Mouse (Mus musculus) forebrain, embryonic 13.5 days (tissue): ENCODE measurements around the gene Saysd1. TPM values are rescaled to one million over a fixed set of nuclear protein-coding genes. Genes with fewer than 3 reads are reported as not detected.
"Not testable (repeated sequence)": the region's sequence is repeated elsewhere in the genome, so short reads cannot be mapped to it uniquely, and the experiment has no call there.

Source experiments
- ATAC-seq: fragments of 200-750 bp; cut with Nextera tagmentation; 2 replicates; pipeline ENCODE4 v1.8.0; 2017
- H3K27ac ChIP-seq: fragments of 300-500 bp; sonication (generic); 2 replicates; pipeline ENCODE4 v1.5.1; 2015; ENCODE audit warnings: inconsistent platforms, mild to moderate bottlenecking, moderate library complexity
- H3K27me3 ChIP-seq: fragments of 300-500 bp; sonication (generic); 2 replicates; pipeline ENCODE4 v1.6.1; 2015; ENCODE audit warnings: mild to moderate bottlenecking, inconsistent platforms
- H3K36me3 ChIP-seq: fragments of 300-500 bp; sonication (generic); 2 replicates; pipeline ENCODE4 v1.6.1; 2015; ENCODE audit warnings: mild to moderate bottlenecking, inconsistent platforms; ENCODE audit not compliant: poor library complexity, severe bottlenecking
- H3K4me1 ChIP-seq: fragments of 300-500 bp; sonication (generic); 2 replicates; pipeline ENCODE4 v1.6.1; 2015; ENCODE audit warnings: inconsistent platforms
- H3K4me2 ChIP-seq: fragments of 300-500 bp; sonication (generic); 2 replicates; pipeline ENCODE4 v1.6.1; 2015; ENCODE audit warnings: inconsistent platforms, mild to moderate bottlenecking, moderate library complexity
- H3K4me3 ChIP-seq: fragments of 300-500 bp; sonication (generic); 2 replicates; pipeline ENCODE4 v1.5.1; 2015; ENCODE audit warnings: mild to moderate bottlenecking, inconsistent platforms
- H3K9ac ChIP-seq: fragments of 300-500 bp; sonication (generic); 2 replicates; pipeline ENCODE4 v1.6.1; 2015; ENCODE audit warnings: mild to moderate bottlenecking, inconsistent platforms
- H3K9me3 ChIP-seq: fragments of 300-500 bp; sonication (generic); replicated peaks from 2 replicates; pipeline ENCODE4 v1.6.1; 2016; ENCODE audit warnings: inconsistent platforms
- WGBS: fragments of 180-500 bp; shearing (Covaris S2); methylation state at CpG from one replicate; pipeline ENCODE4 v1.1.7; 2015; 5-methylcytosine and 5-hydroxymethylcytosine counted together
- polyA plus RNA-seq: library from polyadenylated mRNA; unstranded; fragments of >200 nt; fragmentation: Nextera tagmentation; extraction: Ambion mirVana; gene quantifications from 2 replicates; pipeline ENCODE4 v1.2.1, GENCODE M21; 2015

The Saysd1 gene
- polyA plus RNA-seq, 1 experiment from 2014 or later = 13.6 TPM

- H3K4me1 ChIP-seq = peaks cover 3% of the 10 kb centered on the region; the same call in 1 of the 2 replicates
- no peak overlapping the region for H3K27ac ChIP-seq
- H3K4me2 ChIP-seq = no peak overlapping the region
- no peak for ATAC-seq
- no peaks in the 10 kb centered on the region for H3K9me3 ChIP-seq
- no peaks in the 10 kb centered on the region for H3K36me3 ChIP-seq
- H3K9ac ChIP-seq = no peak overlapping the region
- H3K27me3 ChIP-seq = no peaks in the 10 kb centered on the region
- H3K4me3 ChIP-seq = no peak overlapping the region
These were observed 73.6 kb downstream of the Saysd1 start for GRCm38 (mm10) chr14:20064771-20065170.

- Histone ChIP-seq H3K36me3 (no peaks in the 10 kb centered on the region), H3K4me2 (no peak overlapping the region), H3K4me1 (peaks cover 17% of the 10 kb centered on the region), H3K27me3 (no peaks in the 10 kb centered on the region), H3K9ac (no peak overlapping the region), H3K27ac (peak overlapping the region; percentile 68), H3K4me3 (no peak overlapping the region), H3K9me3 (no peaks in the 10 kb centered on the region)
- peak; percentile 53 for ATAC-seq
- WGBS = 10% methylated on average over 2 of the region's 2 CpGs
These were observed 89.9 kb downstream of the Saysd1 start for GRCm38 (mm10) chr14:20048481-20048835.

- no peaks in the 10 kb centered on the region for H3K27me3 ChIP-seq
- H3K4me3 ChIP-seq = no peak overlapping the region
- no peaks in the 10 kb centered on the region for H3K9me3 ChIP-seq
- ATAC-seq = peak; percentile 97
- H3K4me2 ChIP-seq = no peak overlapping the region
- H3K27ac ChIP-seq = peak overlapping the region; percentile 68
- no peaks in the 10 kb centered on the region for H3K36me3 ChIP-seq
- H3K9ac ChIP-seq = 0 out of 2 replicates have a peak overlapping the region, but pooled peaks have one; percentile 18
- H3K4me1 ChIP-seq = peaks cover 17% of the 10 kb centered on the region
- 36% methylated on average over 3 of the region's 3 CpGs for WGBS
These were observed 90.4 kb downstream of the Saysd1 start for GRCm38 (mm10) chr14:20047814-20048480.

- 41% methylated on average over 2 of the region's 2 CpGs for WGBS
- no peaks in the 10 kb centered on the region for H3K36me3 ChIP-seq
- no peaks in the 10 kb centered on the region for H3K9me3 ChIP-seq
- no peak overlapping the region; the same call in 1 of the 2 replicates for H3K27ac ChIP-seq
- H3K27me3 ChIP-seq = no peaks in the 10 kb centered on the region
- no peak overlapping the region for H3K4me2 ChIP-seq
- H3K4me3 ChIP-seq = no peak overlapping the region
- no peak for ATAC-seq
- peaks cover 17% of the 10 kb centered on the region for H3K4me1 ChIP-seq
- H3K9ac ChIP-seq = no peak overlapping the region
These were observed 91.0 kb downstream of the Saysd1 start for GRCm38 (mm10) chr14:20047291-20047690.

GRCm38 (mm10) chr14:20044036-20044435, 94.3 kb downstream of the Saysd1 start:
- Histone ChIP-seq H3K4me3 (no peak overlapping the region), H3K27ac (no peak overlapping the region), H3K27me3 (no peaks in the 10 kb centered on the region), H3K4me2 (no peak overlapping the region), H3K9ac (no peak overlapping the region), H3K9me3 (no peaks in the 10 kb centered on the region), H3K4me1 (peaks cover 17% of the 10 kb centered on the region), H3K36me3 (no peaks in the 10 kb centered on the region)
- WGBS = 91% methylated on average over 1 of the region's 1 CpGs
- no peak for ATAC-seq

- WGBS = 84% methylated on average over 2 of the region's 2 CpGs
- Histone ChIP-seq H3K4me1 (no peaks in the 10 kb centered on the region), H3K27ac (no peak overlapping the region), H3K27me3 (no peaks in the 10 kb centered on the region), H3K36me3 (no peaks in the 10 kb centered on the region), H3K4me2 (no peak overlapping the region), H3K9me3 (no peaks in the 10 kb centered on the region), H3K4me3 (no peak overlapping the region), H3K9ac (no peak overlapping the region)
- ATAC-seq = no peak
These were observed 96.5 kb downstream of the Saysd1 start for GRCm38 (mm10) chr14:20041836-20042235.

- H3K4me1 ChIP-seq = no peaks in the 10 kb centered on the region
- H3K4me2 ChIP-seq = no peak overlapping the region
- H3K27ac ChIP-seq = no peak overlapping the region
- no peaks in the 10 kb centered on the region for H3K36me3 ChIP-seq
- no peaks in the 10 kb centered on the region for H3K27me3 ChIP-seq
- no peak for ATAC-seq
- no peaks in the 10 kb centered on the region for H3K9me3 ChIP-seq
- no peak overlapping the region for H3K9ac ChIP-seq
- no peak overlapping the region for H3K4me3 ChIP-seq
- WGBS = 92% methylated on average over 4 of the region's 4 CpGs
These were observed 97.4 kb downstream of the Saysd1 start for GRCm38 (mm10) chr14:20040976-20041375.

GRCm38 (mm10) chr14:20039795-20040194, 98.5 kb downstream of the Saysd1 start:
- Histone ChIP-seq H3K4me3 (no peak overlapping the region), H3K9me3 (no peaks in the 10 kb centered on the region), H3K9ac (no peak overlapping the region), H3K36me3 (no peaks in the 10 kb centered on the region), H3K27ac (no peak overlapping the region), H3K4me2 (no peak overlapping the region), H3K4me1 (0 out of 2 replicates have a peak, but pooled peaks cover under 1% of the 10 kb centered on the region), H3K27me3 (no peaks in the 10 kb centered on the region)
- WGBS = 96% methylated on average over 2 of the region's 2 CpGs
- no peak for ATAC-seq

GRCm38 (mm10) chr14:20032738-20033116, 105.6 kb downstream of the Saysd1 start:
- 37% methylated on average over 2 of the region's 3 CpGs for WGBS
- Histone ChIP-seq H3K36me3 (no peaks in the 10 kb centered on the region), H3K27me3 (no peaks in the 10 kb centered on the region), H3K9ac (no peak overlapping the region), H3K4me2 (no peak overlapping the region), H3K27ac (no peak overlapping the region), H3K9me3 (no peaks in the 10 kb centered on the region), H3K4me3 (no peak overlapping the region), H3K4me1 (0 out of 2 replicates have a peak, but pooled peaks cover 5% of the 10 kb centered on the region)
- ATAC-seq = no peak

GRCm38 (mm10) chr14:20032016-20032737, 106.2 kb downstream of the Saysd1 start:
- Histone ChIP-seq H3K36me3 (no peaks in the 10 kb centered on the region), H3K27ac (no peak overlapping the region), H3K4me1 (0 out of 2 replicates have a peak, but pooled peaks cover 5% of the 10 kb centered on the region), H3K4me3 (no peak overlapping the region), H3K4me2 (no peak overlapping the region), H3K27me3 (no peaks in the 10 kb centered on the region), H3K9ac (no peak overlapping the region), H3K9me3 (no peaks in the 10 kb centered on the region)
- 79% methylated on average over 19 of the region's 19 CpGs for WGBS
- no peak for ATAC-seq

GRCm38 (mm10) chr14:20029606-20030005, 108.7 kb downstream of the Saysd1 start:
- Histone ChIP-seq H3K9me3 (no peaks in the 10 kb centered on the region), H3K27ac (no peak overlapping the region), H3K4me3 (no peak overlapping the region), H3K4me2 (no peak overlapping the region), H3K4me1 (0 out of 2 replicates have a peak, but pooled peaks cover 2% of the 10 kb centered on the region), H3K27me3 (no peaks in the 10 kb centered on the region), H3K9ac (no peak overlapping the region), H3K36me3 (no peaks in the 10 kb centered on the region)
- no peak for ATAC-seq
- WGBS = 24% methylated on average over 3 of the region's 3 CpGs

- not testable (repeated sequence) for H3K36me3 ChIP-seq, H3K27ac ChIP-seq, H3K27me3 ChIP-seq, H3K9me3 ChIP-seq, H3K4me3 ChIP-seq, ATAC-seq, H3K4me1 ChIP-seq, H3K4me2 ChIP-seq, H3K9ac ChIP-seq
- WGBS = 93% methylated on average over 7 of the region's 7 CpGs
These were observed 110.9 kb downstream of the Saysd1 start for GRCm38 (mm10) chr14:20027475-20027874.
